Mouse (Mus musculus) heart, adult 2 months (tissue): ENCODE measurements around the gene Znrf4. TPM values are rescaled to one million over a fixed set of nuclear protein-coding genes. Genes with fewer than 3 reads are reported as not detected.

Source experiments
- DNase-seq, 2 experiments: peaks; one replicate each; pipeline ENCODE4 v3.0.0; 2021
- H3K27ac ChIP-seq: fragments of 200-600 bp; 2 replicates; pipeline ENCODE4 v1.8.1; 2022
- H3K27me3 ChIP-seq: fragments of 200-500 bp; 2 replicates; pipeline ENCODE4 v1.6.1; 2012; ENCODE audit warnings: mild to moderate bottlenecking, low read length, inconsistent platforms, mixed read lengths; ENCODE audit not compliant: control insufficient read depth, insufficient read depth
- H3K36me3 ChIP-seq: fragments of 200-500 bp; 2 replicates; pipeline ENCODE4 v1.6.1; 2012; ENCODE audit warnings: low read length, inconsistent platforms; ENCODE audit not compliant: control insufficient read depth, insufficient read depth
- H3K4me1 ChIP-seq: fragments of 200-500 bp; 2 replicates; pipeline ENCODE4 v1.6.1; 2011; ENCODE audit warnings: low read length; ENCODE audit not compliant: control insufficient read depth, insufficient read depth
- H3K4me3 ChIP-seq: fragments of 200-600 bp; 2 replicates; pipeline ENCODE4 v1.8.1; 2022
- H3K79me2 ChIP-seq: fragments of 200-500 bp; replicated peaks from 2 replicates; pipeline ENCODE4 v1.6.1; 2012; ENCODE audit warnings: mild to moderate bottlenecking, inconsistent platforms, low read length, moderate library complexity, mixed read lengths; ENCODE audit not compliant: control insufficient read depth, insufficient read depth
- H3K9ac ChIP-seq: fragments of 200-500 bp; 2 replicates; pipeline ENCODE4 v1.6.1; 2012; ENCODE audit warnings: low read depth, mild to moderate bottlenecking, control low read depth, inconsistent platforms, low read length, mixed read lengths
- CTCF ChIP-seq: fragments of 200-600 bp; IDR thresholded peaks from 2 replicates; pipeline ENCODE4 v1.8.1; 2022; ENCODE audit warnings: antibody characterized with exemption, mild to moderate bottlenecking, moderate library complexity
- EP300 ChIP-seq: fragments of 200-500 bp; IDR thresholded peaks from 2 replicates; pipeline ENCODE4 v1.6.1; 2011; ENCODE audit warnings: low read depth, low read length, control low read depth; ENCODE audit not compliant: insufficient read depth
- POLR2A ChIP-seq: fragments of 200-500 bp; IDR thresholded peaks from 2 replicates; pipeline ENCODE4 v1.6.1; 2011; ENCODE audit warnings: mild to moderate bottlenecking, low read depth, low read length, control low read depth; ENCODE audit not compliant: insufficient read depth
- WGBS: fragments of 180-500 bp; shearing (Covaris S2); methylation state at CpG from one replicate; pipeline ENCODE4 v1.1.7; 2018; 5-methylcytosine and 5-hydroxymethylcytosine counted together
- intact Hi-C: fragments of 180-260 bp; cut with DNase I; formaldehyde crosslinking; loops from one replicate; pipeline ENCODE4 v1.15.1; 2025
- polyA plus RNA-seq: library from polyadenylated mRNA; depleted of rRNA; stranded (reverse); fragments of >200 nt; gene quantifications from 2 replicates; pipeline ENCODE4 v1.2.3, GENCODE M21; 2012
- total RNA-seq, 2 experiments: library from RNA; stranded (reverse); gene quantifications; 2 replicates each; pipeline ENCODE4 v1.2.3; 2021

The Znrf4 gene
- total and polyA plus RNA-seq, 3 experiments: 0.64 TPM; not detected in 2

DNA sequence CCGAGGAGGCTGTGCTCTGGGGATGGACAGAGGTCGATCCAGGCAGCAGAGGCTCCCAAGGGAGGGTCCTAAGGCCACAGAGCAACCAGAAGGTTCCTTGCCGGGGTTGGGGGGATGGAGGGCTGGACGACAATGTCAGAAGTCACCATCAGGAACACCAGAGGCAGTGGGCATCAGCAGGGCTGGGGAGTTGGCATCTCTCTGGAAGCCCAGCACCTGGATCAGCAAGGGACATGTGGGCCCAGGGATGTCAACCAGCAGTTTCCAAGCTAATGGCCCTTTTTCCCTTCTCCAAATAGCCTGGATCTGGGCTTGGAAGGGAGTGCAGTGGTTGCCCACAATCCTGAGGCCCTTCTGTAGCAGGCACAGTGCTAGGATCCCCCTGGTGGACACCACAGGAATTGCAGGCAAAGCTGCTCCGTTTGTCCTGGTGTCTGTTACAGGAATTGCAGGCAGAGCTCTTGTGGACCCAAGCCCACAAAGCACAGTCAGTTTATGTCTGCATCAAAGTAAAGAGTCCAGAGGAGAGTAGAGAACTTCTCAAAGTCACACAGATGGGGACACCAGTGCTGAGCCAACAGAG lies 40.6 kb upstream of the Znrf4 start:
- WGBS: 45% methylated on average over 5 of the region's 5 CpGs

DNA sequence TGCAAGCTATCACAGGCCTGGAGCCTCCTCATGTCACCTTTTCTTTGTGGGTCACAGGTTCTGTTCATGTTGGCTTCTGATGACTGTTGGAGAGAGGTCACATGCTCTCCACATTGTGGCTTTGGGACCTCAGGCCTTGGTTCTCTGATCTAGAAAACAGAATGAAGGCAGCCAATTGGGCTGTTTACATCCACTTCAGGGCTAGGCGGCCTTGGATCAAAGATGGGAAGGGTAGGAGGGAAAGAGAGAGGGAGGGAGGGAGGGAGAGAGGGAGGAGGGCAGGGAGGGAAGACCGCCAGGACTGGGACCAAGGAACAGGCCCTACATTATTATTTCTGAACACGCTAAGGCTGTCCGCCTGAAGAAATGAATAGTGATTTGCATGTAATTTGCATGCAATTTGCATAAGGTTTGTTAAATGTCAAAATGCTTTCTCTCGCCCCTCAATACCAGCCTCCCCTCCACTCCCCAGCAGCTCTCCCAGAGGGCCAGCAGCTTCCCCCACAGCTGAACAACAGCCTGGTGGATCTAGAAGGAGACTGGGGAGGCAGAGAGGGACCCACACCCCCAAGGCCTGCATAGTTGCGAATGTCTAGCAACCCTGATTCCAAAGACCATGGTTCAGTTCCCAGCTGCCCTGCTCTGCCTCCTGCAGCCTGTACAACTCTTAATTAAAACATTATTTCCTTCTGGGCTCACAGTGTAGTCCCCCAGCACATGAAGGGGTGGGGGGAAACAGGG lies 39.8 kb upstream of the Znrf4 start:
- peak in 1 of 2 experiments; percentile 7 for DNase-seq
- Histone ChIP-seq H3K27me3 (no peaks in the 10 kb centered on the region), H3K4me3 (no peak overlapping the region), H3K27ac (no peak overlapping the region), H3K36me3 (no peaks in the 10 kb centered on the region), H3K4me1 (no peaks in the 10 kb centered on the region), H3K9ac (no peak overlapping the region), H3K79me2 (no peaks in the 10 kb centered on the region)
- TF ChIP-seq CTCF (no peak), EP300 (no peak), POLR2A (no peak)
- 86% methylated on average over 6 of the region's 6 CpGs for WGBS
- intact Hi-C loops: loop anchor here (5.0 kb wide), 1 partner anchor 145 kb away; no protein-coding TSS in a partner anchor

More for the DNA sequence above, 40.6 kb upstream of the Znrf4 start:
- Histone ChIP-seq H3K4me1 (no peaks in the 10 kb centered on the region), H3K79me2 (no peaks in the 10 kb centered on the region), H3K4me3 (no peak overlapping the region), H3K27ac (no peak overlapping the region), H3K27me3 (no peaks in the 10 kb centered on the region), H3K36me3 (no peaks in the 10 kb centered on the region), H3K9ac (no peak overlapping the region)
- TF ChIP-seq CTCF (peak; percentile 100), POLR2A (no peak), EP300 (peak; percentile 73; the same call in 1 of the 2 replicates)
- DNase-seq: peak; percentile 47 to 79
- intact Hi-C loops: loop anchor here (5.0 kb wide), 1 partner anchor 146 kb away; no protein-coding TSS in a partner anchor

DNA sequence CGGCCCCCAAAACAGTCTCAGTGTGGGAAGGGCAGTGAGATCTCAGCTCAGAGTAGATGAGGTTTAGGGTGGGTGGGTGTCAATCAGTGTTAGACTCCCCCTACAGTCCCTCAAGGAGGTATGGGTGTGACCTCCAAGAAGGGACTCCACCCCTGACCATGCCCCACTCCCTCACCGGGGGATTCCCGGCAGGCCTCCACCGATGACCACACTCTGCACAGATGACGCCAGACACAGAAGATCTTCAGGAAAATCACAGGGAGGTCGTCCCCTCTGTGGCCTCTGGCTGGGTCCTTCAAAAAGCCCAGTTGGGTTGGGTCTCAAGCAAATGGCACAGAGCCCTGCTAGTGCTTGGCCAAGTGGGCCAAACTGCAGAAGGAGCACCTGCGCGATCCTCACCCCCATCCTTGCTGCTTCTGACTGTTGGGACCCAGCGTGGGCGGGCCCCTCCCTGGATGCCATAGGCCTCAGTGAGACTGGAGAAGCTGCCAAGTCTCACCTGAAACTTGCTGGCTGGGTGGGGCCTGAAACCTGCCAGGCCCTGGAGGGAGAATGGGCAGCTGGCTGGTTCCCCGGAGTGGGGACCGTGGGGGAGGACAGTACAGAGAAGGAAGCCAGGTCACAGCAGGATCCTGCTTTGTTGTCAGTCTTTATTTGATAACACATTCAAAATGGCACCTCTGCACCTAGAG lies 38.7 kb upstream of the Znrf4 start:
- Histone ChIP-seq H3K9ac (no peak overlapping the region), H3K79me2 (no peaks in the 10 kb centered on the region), H3K4me3 (no peak overlapping the region), H3K27me3 (no peaks in the 10 kb centered on the region), H3K4me1 (no peaks in the 10 kb centered on the region), H3K27ac (no peak overlapping the region), H3K36me3 (no peaks in the 10 kb centered on the region)
- 68% methylated on average over 12 of the region's 12 CpGs for WGBS
- TF ChIP-seq POLR2A (no peak), CTCF (no peak), EP300 (no peak)
- DNase-seq: peak in 1 of 2 experiments; percentile 13
- intact Hi-C loops: loop anchor here (5.0 kb wide), 1 partner anchor 144 kb away; no protein-coding TSS in a partner anchor

DNA sequence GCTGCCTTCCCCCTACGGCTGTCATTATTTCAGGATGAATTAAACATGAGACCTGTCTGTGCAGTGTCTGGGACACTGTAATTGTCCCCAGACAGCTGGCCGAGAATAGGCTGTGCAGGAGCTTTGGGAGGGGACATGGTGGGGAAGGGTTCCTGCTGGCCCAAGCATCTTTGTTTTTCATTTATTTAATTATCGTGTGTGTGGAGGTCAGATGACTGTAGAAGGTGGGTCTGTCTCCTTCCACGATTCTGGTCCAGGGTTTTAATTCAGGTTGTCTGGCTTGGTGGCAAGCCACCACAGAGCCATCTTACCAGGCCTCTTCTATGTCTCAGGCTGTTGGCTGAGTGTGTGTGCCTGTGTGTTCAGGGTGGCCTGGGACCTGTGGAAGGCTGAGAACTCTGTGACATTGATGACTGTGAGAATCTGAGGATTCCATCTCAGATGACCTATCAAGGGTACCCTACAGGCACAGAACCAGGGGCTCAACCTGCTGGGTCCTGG lies 36.4 kb upstream of the Znrf4 start:
- 68% methylated on average over 4 of the region's 4 CpGs for WGBS
- no peaks in the 10 kb centered on the region for H3K79me2 ChIP-seq
- no peak overlapping the region for H3K4me3 ChIP-seq
- no peaks in the 10 kb centered on the region for H3K36me3 ChIP-seq
- TF ChIP-seq CTCF (no peak), POLR2A (no peak), EP300 (no peak)
- H3K27ac ChIP-seq: no peak overlapping the region
- intact Hi-C loops: no loop called here
- no peaks in the 10 kb centered on the region for H3K4me1 ChIP-seq
- DNase-seq: peak; percentile 1 to 4
- no peaks in the 10 kb centered on the region for H3K27me3 ChIP-seq
- no peak overlapping the region for H3K9ac ChIP-seq

DNA sequence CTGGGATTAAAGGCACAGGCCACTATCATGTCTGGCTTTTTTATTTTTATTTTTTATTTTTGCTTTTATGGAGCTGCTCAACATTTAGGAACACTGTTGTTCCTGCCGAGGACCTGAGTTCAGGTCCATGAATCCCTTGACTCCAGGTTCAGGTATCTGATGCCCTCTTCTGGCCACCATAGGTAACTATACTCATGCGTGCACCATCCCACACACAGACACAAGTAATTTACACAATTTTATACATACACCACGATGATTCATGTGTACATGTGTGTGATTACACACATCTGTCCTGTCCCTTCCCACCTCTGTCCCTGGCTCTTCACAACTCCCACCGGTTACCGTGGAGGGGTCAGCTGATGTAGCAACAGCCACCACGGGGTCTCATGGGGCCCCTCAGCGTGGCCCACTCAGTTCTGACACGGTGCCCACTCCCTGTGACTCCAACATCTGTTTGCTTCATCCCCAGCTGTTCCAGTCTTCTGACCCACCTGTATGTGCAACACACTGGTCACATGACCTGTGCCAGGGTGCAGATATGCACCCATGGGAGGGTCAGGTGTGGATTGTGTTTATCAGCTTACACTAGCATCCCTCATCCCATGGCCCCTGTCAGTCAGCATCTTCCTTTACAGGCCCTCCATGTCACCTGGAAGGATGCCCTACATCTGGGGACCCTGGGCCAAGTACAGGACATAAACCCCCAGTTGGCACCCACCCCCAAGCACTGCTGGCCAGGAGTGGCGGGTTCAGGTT lies 35.8 kb upstream of the Znrf4 start:
- intact Hi-C loops: no loop called here
- Histone ChIP-seq H3K4me3 (no peak overlapping the region), H3K9ac (no peak overlapping the region), H3K27me3 (no peaks in the 10 kb centered on the region), H3K4me1 (no peaks in the 10 kb centered on the region), H3K36me3 (no peaks in the 10 kb centered on the region), H3K79me2 (no peaks in the 10 kb centered on the region), H3K27ac (no peak overlapping the region)
- TF ChIP-seq POLR2A: no peak
- TF ChIP-seq CTCF: peak; percentile 22
- DNase-seq: peak in 1 of 2 experiments; percentile 1
- 77% methylated on average over 9 of the region's 9 CpGs for WGBS
